Mouse (Mus musculus): ENCODE measurements around the gene Ift122. TPM values are rescaled to one million over a fixed set of nuclear protein-coding genes. Genes with fewer than 3 reads are reported as not detected.

Gene Ift122
- polyA plus RNA-seq, 1 experiment from 2014 or later, result 20.4 TPM

DNA sequence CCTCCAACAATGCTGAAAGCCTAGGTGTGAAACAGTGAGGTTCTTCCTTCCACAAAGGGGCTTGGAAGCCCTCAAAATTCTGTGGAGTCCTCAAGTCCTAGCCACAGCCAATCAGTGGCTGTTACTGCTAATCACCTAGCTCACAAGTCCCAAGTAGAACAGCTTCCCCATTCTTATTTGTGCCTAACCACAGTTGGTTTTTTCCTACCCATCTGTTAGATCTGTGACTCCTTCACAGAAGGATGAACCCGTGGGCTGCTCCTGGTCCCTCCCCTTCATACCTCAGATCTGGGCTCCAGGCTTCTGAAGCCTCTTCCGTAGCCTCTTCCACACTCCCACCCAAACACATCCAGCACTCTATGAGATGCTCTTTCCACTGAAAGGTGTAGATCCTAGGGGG, 53.6 kb downstream of the Ift122 start:
- Histone ChIP-seq H3K4me3 (ENCODE audit: low read depth, low read length) (no peak overlapping the region), H3K4me1 (ENCODE audit: control insufficient read depth, insufficient read depth, low read length) (no peaks in the 10 kb centered on the region), H3K4me2 (ENCODE audit: low read depth, low read length) (no peak overlapping the region), H3K9ac (ENCODE audit: low read depth, low read length) (no peak overlapping the region), H3K36me3 (ENCODE audit: control insufficient read depth, insufficient read depth, low read length) (peaks cover 26% of the 10 kb centered on the region), H3K27ac (replicated peaks; ENCODE audit: low read depth, low read length) (no peak overlapping the region), H3K27me3 (replicated peaks; ENCODE audit: control insufficient read depth, insufficient read depth, low read length) (no peaks in the 10 kb centered on the region), H3K9me3 (ENCODE audit: control insufficient read depth, low read length) (no peaks in the 10 kb centered on the region)
- ATAC-seq (ENCODE audit: low read depth) (no peak), DNase-seq (ENCODE audit: low spot score) (no peak)
- 83% methylated on average over 2 of the region's 2 CpGs for WGBS

DNA sequence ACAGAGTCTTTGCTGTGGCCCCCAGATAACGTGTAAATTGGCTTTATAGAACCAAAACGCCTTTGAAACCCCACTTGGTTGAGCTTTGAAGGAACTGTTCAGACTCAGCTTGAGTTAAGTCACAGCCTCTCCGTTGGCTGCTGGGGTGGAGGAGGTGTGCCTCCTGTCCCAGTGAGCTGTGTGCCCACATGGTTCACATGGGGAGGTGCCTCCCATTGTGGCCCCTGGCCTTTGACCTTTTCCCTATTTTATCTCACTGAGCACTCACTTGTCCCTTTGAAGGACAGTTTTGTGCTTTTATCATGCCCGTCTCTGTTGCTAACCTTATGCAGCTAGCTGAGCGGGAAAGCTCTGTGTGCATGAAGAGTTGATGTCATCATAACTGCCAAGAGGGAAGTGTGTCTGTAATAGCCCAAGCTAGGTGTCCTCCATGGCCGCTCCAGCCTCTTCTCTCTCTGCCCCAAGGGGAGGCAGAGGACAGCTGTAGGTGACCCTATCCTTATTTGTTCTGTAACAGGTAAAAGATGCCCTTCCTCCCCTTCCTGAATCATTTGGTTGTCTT, 55.2 kb downstream of the Ift122 start:
- H3K36me3 ChIP-seq (ENCODE audit: control insufficient read depth, insufficient read depth, low read length), result peaks cover 16% of the 10 kb centered on the region
- DNase-seq (ENCODE audit: low spot score), result no peak
- no peak overlapping the region for H3K9ac ChIP-seq (ENCODE audit: low read depth, low read length)
- 66% methylated on average over 6 of the region's 6 CpGs for WGBS
- H3K4me3 ChIP-seq (ENCODE audit: low read depth, low read length), result no peak overlapping the region
- H3K4me2 ChIP-seq (ENCODE audit: low read depth, low read length), result no peak overlapping the region
- ATAC-seq (ENCODE audit: low read depth), result no peak
- no peaks in the 10 kb centered on the region for H3K27me3 ChIP-seq (replicated peaks; ENCODE audit: control insufficient read depth, insufficient read depth, low read length)
- H3K9me3 ChIP-seq (ENCODE audit: control insufficient read depth, low read length), result no peaks in the 10 kb centered on the region
- H3K27ac ChIP-seq (replicated peaks; ENCODE audit: low read depth, low read length), result no peak overlapping the region
- no peaks in the 10 kb centered on the region for H3K4me1 ChIP-seq (ENCODE audit: control insufficient read depth, insufficient read depth, low read length)

DNA sequence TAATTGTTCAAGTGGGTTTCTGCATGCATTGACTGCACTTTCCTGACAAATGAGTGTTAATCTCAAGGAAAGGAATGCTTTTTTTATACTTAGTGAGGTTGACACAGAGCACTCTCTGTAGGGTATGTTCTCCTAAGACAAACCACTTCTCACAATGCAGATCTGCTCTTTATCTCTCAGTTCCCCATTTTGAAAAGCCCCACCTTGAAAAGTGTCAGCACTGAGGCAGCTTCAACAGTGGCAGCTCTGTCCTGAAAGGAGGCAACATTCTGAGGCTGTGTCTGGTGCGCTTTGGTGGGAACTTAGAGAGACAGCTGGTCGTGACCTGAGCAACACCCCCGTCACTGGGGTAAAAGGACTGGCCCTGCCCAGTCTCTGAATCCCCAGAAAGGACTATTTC, 55.8 kb downstream of the Ift122 start:
- no peaks in the 10 kb centered on the region for H3K4me1 ChIP-seq (ENCODE audit: control insufficient read depth, insufficient read depth, low read length)
- no peak overlapping the region for H3K9ac ChIP-seq (ENCODE audit: low read depth, low read length)
- no peaks in the 10 kb centered on the region for H3K27me3 ChIP-seq (replicated peaks; ENCODE audit: control insufficient read depth, insufficient read depth, low read length)
- H3K36me3 ChIP-seq (ENCODE audit: control insufficient read depth, insufficient read depth, low read length), result peaks cover 16% of the 10 kb centered on the region
- ATAC-seq (ENCODE audit: low read depth) (no peak), DNase-seq (ENCODE audit: low spot score) (no peak)
- no peak overlapping the region for H3K4me3 ChIP-seq (ENCODE audit: low read depth, low read length)
- H3K9me3 ChIP-seq (ENCODE audit: control insufficient read depth, low read length), result no peaks in the 10 kb centered on the region
- H3K27ac ChIP-seq (replicated peaks; ENCODE audit: low read depth, low read length), result no peak overlapping the region
- H3K4me2 ChIP-seq (ENCODE audit: low read depth, low read length), result no peak overlapping the region
- WGBS, result 71% methylated on average over 3 of the region's 3 CpGs

DNA sequence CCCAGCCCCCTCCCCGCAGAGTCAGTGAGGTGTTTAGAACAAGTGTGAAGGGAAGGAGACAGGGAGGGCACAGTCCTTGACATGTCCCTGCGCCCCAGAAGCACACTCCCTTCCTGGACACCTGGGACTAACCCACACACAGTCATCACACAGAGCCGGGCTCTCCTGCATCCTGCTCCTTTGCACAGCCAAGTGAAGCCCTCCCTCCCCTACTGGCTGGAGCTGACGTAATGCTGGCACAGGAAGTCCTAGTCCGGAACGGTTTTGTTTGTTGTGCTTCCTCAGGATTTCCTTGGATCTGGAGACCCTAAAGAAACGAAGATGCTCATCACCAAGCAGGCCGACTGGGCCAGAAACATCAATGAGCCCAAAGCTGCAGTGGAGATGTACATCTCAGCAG, 56.7 kb downstream of the Ift122 start:
- DNase-seq (ENCODE audit: low spot score) (peak; percentile 59), ATAC-seq (ENCODE audit: low read depth) (peak; percentile 51)

DNA sequence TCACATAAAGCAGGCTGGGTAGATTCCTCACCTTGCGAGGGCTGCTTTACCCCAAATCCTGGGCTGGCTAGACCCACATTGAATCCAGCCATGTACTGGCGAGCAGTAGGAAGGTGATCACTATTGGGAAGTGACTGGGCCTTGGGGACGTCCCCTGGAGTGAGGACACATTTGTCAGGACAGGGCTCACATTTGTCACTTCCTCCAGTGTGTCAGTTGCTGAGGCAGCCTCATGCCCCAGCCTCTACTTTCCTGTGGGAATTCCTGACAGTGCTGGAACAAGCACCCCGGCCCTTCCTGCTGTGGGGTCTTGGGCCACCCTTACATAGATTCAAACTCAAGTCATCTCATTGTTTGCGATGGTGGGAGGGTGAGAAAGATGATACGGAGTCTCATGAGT, 58.5 kb downstream of the Ift122 start:
- Histone ChIP-seq H3K27ac (replicated peaks; ENCODE audit: low read depth, low read length) (no peak overlapping the region), H3K36me3 (ENCODE audit: control insufficient read depth, insufficient read depth, low read length) (peaks cover 7% of the 10 kb centered on the region), H3K4me3 (ENCODE audit: low read depth, low read length) (no peak overlapping the region), H3K9ac (ENCODE audit: low read depth, low read length) (no peak overlapping the region), H3K27me3 (replicated peaks; ENCODE audit: control insufficient read depth, insufficient read depth, low read length) (no peaks in the 10 kb centered on the region), H3K4me1 (ENCODE audit: control insufficient read depth, insufficient read depth, low read length) (no peaks in the 10 kb centered on the region), H3K4me2 (ENCODE audit: low read depth, low read length) (no peak overlapping the region), H3K9me3 (ENCODE audit: control insufficient read depth, low read length) (no peaks in the 10 kb centered on the region)
- no peak for DNase-seq (ENCODE audit: low spot score)
- WGBS, result 69% methylated on average over 6 of the region's 6 CpGs
- ATAC-seq (ENCODE audit: low read depth), result no peak

More for the DNA sequence above, 56.7 kb downstream of the Ift122 start:
- Histone ChIP-seq H3K36me3 (ENCODE audit: control insufficient read depth, insufficient read depth, low read length) (peaks cover 16% of the 10 kb centered on the region), H3K4me3 (ENCODE audit: low read depth, low read length) (no peak overlapping the region), H3K9me3 (ENCODE audit: control insufficient read depth, low read length) (no peaks in the 10 kb centered on the region), H3K27ac (replicated peaks; ENCODE audit: low read depth, low read length) (no peak overlapping the region), H3K4me1 (ENCODE audit: control insufficient read depth, insufficient read depth, low read length) (no peaks in the 10 kb centered on the region), H3K4me2 (ENCODE audit: low read depth, low read length) (no peak overlapping the region), H3K9ac (ENCODE audit: low read depth, low read length) (no peak overlapping the region), H3K27me3 (replicated peaks; ENCODE audit: control insufficient read depth, insufficient read depth, low read length) (no peaks in the 10 kb centered on the region)
- WGBS, result 52% methylated on average over 8 of the region's 8 CpGs

DNA sequence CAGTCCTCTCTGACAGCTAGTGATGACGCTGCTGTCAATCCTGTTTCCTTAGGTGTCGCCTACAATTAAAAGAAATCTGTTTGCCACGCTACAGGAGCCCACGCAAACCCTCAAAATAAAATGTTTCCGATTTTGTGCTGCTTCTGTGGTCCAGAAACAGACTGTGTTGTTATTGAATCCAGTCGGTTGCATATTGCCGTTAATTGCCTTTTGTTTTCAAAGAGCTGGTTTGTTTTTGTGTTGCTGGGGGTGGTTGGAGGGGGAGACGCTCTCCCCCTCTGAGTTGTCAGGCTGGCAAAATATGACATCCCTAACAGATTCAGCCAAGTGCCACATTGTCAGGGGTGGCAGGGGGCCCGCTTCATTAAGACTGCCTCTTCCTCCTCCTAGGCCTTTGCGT, 60.2 kb downstream of the Ift122 start:
- Histone ChIP-seq H3K4me2 (ENCODE audit: low read depth, low read length) (no peak overlapping the region), H3K9me3 (ENCODE audit: control insufficient read depth, low read length) (no peaks in the 10 kb centered on the region), H3K4me3 (ENCODE audit: low read depth, low read length) (no peak overlapping the region), H3K9ac (ENCODE audit: low read depth, low read length) (no peak overlapping the region), H3K27me3 (replicated peaks; ENCODE audit: control insufficient read depth, insufficient read depth, low read length) (no peaks in the 10 kb centered on the region), H3K27ac (replicated peaks; ENCODE audit: low read depth, low read length) (no peak overlapping the region), H3K36me3 (ENCODE audit: control insufficient read depth, insufficient read depth, low read length) (no peaks in the 10 kb centered on the region), H3K4me1 (ENCODE audit: control insufficient read depth, insufficient read depth, low read length) (no peaks in the 10 kb centered on the region)
- WGBS, result 78% methylated on average over 10 of the region's 10 CpGs
- DNase-seq (ENCODE audit: low spot score) (no peak), ATAC-seq (ENCODE audit: low read depth) (no peak)

DNA sequence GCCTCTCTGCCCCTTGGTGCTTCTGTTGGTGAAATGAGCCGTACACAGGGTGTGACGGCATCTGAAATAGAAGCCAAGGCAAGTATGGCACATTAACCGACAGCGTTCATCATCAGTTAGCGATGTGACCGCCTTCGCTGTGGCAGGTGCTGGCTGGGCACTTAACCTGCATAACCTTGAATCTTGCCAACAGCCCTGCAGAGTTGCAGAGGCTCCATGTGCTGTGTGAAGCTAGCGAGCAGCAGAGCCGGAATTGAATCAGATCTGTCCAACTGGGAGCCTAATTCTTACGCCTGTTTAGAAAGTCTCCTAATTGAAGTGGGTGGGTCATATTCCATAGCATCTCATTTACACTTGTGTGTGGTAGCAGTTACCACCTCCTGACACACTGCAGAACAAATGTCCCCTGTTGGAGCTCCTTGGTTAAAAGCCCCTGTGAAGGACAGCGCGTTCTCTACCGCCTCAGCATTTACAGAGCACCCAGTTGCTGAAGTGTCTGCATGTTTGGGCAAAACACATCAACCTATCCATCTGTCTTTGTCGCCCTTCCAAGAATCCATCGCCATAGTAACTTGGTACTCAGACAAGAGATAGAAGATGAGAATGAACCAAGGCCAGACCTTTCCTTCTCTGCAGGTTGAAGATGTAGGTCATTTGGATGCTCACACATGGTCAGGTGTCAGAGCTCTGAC, 61.4 kb downstream of the Ift122 start:
- H3K4me1 ChIP-seq (ENCODE audit: control insufficient read depth, insufficient read depth, low read length), result no peaks in the 10 kb centered on the region
- H3K27me3 ChIP-seq (replicated peaks; ENCODE audit: control insufficient read depth, insufficient read depth, low read length), result no peaks in the 10 kb centered on the region
- DNase-seq (ENCODE audit: low spot score) (no peak), ATAC-seq (ENCODE audit: low read depth) (no peak)
- H3K4me3 ChIP-seq (ENCODE audit: low read depth, low read length), result no peak overlapping the region
- 84% methylated on average over 15 of the region's 15 CpGs for WGBS
- H3K4me2 ChIP-seq (ENCODE audit: low read depth, low read length), result no peak overlapping the region
- H3K9ac ChIP-seq (ENCODE audit: low read depth, low read length), result no peak overlapping the region
- H3K9me3 ChIP-seq (ENCODE audit: control insufficient read depth, low read length), result no peaks in the 10 kb centered on the region
- H3K27ac ChIP-seq (replicated peaks; ENCODE audit: low read depth, low read length), result no peak overlapping the region
- no peaks in the 10 kb centered on the region for H3K36me3 ChIP-seq (ENCODE audit: control insufficient read depth, insufficient read depth, low read length)

DNA sequence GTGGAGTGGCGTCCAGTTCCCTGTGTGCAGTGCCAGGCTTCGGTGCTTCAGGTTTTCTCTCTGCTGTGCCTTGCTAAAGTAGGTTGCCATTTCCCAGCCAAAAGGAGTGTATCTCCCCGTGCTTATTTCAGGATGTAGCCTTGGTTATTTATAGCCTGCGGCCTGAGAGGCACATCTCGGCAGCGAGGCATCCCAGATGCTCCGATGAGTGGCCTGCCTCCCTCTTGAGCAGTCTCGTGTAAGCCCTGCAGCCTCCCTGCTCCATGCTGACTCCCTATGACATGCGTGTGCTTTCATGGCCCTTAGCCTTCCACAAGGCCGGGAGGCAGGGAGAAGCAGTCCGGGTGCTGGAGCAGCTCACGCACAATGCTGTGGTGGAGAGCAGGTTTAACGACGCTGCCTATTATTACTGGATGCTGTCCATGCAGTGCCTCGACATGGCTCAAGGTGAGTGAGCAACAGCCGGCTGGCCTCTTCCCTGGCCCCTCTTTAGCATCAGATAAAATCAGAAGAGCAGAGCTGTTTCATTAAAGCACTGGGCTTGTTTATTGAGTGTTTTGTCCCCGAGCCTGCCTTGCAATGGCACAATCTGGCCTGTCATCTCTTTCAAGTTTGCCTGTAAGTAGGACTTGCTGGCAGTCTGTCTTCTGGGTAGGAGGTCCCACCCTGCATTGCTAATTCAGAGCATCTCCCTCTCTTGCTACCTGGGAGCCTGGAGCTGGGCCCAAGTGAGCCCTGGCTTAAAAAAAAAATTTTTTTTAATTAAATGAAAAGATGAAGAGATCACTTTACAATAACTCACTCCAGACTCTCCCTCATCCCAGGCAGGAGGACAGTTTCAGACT, 62.6 kb downstream of the Ift122 start:
- no peaks in the 10 kb centered on the region for H3K4me1 ChIP-seq (ENCODE audit: control insufficient read depth, insufficient read depth, low read length)
- no peak overlapping the region for H3K4me2 ChIP-seq (ENCODE audit: low read depth, low read length)
- no peak overlapping the region for H3K27ac ChIP-seq (replicated peaks; ENCODE audit: low read depth, low read length)
- H3K27me3 ChIP-seq (replicated peaks; ENCODE audit: control insufficient read depth, insufficient read depth, low read length), result no peaks in the 10 kb centered on the region
- H3K9me3 ChIP-seq (ENCODE audit: control insufficient read depth, low read length), result no peaks in the 10 kb centered on the region
- no peaks in the 10 kb centered on the region for H3K36me3 ChIP-seq (ENCODE audit: control insufficient read depth, insufficient read depth, low read length)
- 75% methylated on average over 17 of the region's 17 CpGs for WGBS
- ATAC-seq (ENCODE audit: low read depth) (no peak), DNase-seq (ENCODE audit: low spot score) (no peak)
- H3K4me3 ChIP-seq (ENCODE audit: low read depth, low read length), result no peak overlapping the region
- no peak overlapping the region for H3K9ac ChIP-seq (ENCODE audit: low read depth, low read length)
